ENCODE assay signal across 19 mouse cellular contexts in the genomic region with DNA sequence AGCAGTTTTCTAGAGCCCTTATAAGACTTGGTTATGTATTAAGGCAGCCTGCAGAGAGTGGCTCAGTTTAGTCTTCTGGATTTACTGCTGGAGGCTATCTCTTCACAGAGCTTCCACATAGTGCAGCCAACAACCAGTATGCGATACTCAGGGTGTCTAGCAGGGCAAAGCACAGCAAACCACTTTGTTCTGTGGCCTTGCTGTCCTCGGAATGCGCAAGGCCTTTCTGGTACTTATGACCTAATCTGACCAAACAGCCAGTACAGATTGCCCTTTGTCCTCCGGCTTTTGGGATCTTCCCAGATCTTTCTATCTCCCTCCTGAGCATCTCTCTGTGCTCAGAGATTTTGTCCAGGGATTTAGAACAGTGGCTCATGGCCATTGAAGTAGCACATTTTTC. TPM values are rescaled to one million over a fixed set of nuclear protein-coding genes. Genes with fewer than 3 reads are reported as not detected.
DNase-seq lines count a peak whose midpoint lies in the region; ATAC-seq lines count a peak whose summit lies in the region.
"Had no signal": no experiment of that assay in that cellular context is flagged by ENCODE, and none has a peak within 500 bp of the region (broad histone marks: within the 10 kb centered on the region; RNA-seq: fewer than 3 reads in every experiment).

No protein-coding gene starts in this region.

- no peak for ATAC-seq in megakaryocyte, adult 5-6 weeks (ENCODE audit: poor library complexity, severe bottlenecking)
- ATAC-seq: forebrain, embryonic 14.5 days; intestine, postnatal 0 days; liver, postnatal 0 days; lung, postnatal 0 days had no signal

- DNase-seq in adrenal gland, adult 2 months, result peak; percentile 13
- DNase-seq in adrenal gland, adult 18-20 months (ENCODE audit: low spot score in 2 of 2), result no peak
- peak; percentile 46 for DNase-seq in layer of hippocampus, adult 11-12 months (ENCODE audit: low spot score)
- no peak for DNase-seq in layer of hippocampus, postnatal 10 days (ENCODE audit: low spot score in 2 of 2)
- DNase-seq in right cerebral cortex, adult 18-20 months, result peak; percentile 39
- no peak for DNase-seq in right cerebral cortex, postnatal 25 days
- peak; percentile 78 for DNase-seq in telencephalon, adult 2 months (ENCODE audit: low read depth, low spot score)
- DNase-seq: gastrocnemius, postnatal 14 days; heart, adult 18-20 months; heart, postnatal 14 days; kidney, postnatal 4 days; liver; liver, postnatal 0 days; thymus, postnatal 14 days had no signal

RNA-seq across cellular contexts. Expression of gene Fam228a, which starts 52.8 kb away (rescaled TPM):
- under 1 TPM; 0.12 to 0.35 TPM for total RNA-seq in adrenal gland, adult 2 months (2021)
- polyA plus RNA-seq in adrenal gland, adult 2 months (2012; rRNA removed), result 0.09 TPM in 1 of 2 replicates, not detected in the other
- under 1 TPM; 0.19 to 0.27 TPM for total RNA-seq in adrenal gland, adult 18-20 months (2021)
- 1 to 10 TPM; 1.7 to 2.4 TPM for total RNA-seq in layer of hippocampus, postnatal 10 days (2021)
- not detected in 2 replicates for total RNA-seq in megakaryocyte, adult 5-6 weeks (2015)
- total RNA-seq in megakaryocyte, adult 5-6 weeks (2017), result not detected in 2 replicates
- polyA plus RNA-seq: intestine, postnatal 0 days; small intestine, adult 2 months had no signal

Comparison
In these comparisons a context has a peak if more than half of its experiments do, and no peak if none do; other contexts are left out.
1. DNase-seq: peak in adrenal gland, adult 2 months (single experiment), layer of hippocampus, adult 11-12 months (single experiment), right cerebral cortex, adult 18-20 months (single experiment) and telencephalon, adult 2 months (single experiment); none in adrenal gland, adult 18-20 months (0 of 2), layer of hippocampus, postnatal 10 days (0 of 2) and right cerebral cortex, postnatal 25 days (single experiment).